Mouse (Mus musculus): ENCODE results near the gene Atg5. TPM values are rescaled to one million over a fixed set of nuclear protein-coding genes. Genes with fewer than 3 reads are reported as not detected.

Atg5 gene
- polyA plus RNA-seq, 1 experiment from 2014 or later, result 49.8 TPM

DNA sequence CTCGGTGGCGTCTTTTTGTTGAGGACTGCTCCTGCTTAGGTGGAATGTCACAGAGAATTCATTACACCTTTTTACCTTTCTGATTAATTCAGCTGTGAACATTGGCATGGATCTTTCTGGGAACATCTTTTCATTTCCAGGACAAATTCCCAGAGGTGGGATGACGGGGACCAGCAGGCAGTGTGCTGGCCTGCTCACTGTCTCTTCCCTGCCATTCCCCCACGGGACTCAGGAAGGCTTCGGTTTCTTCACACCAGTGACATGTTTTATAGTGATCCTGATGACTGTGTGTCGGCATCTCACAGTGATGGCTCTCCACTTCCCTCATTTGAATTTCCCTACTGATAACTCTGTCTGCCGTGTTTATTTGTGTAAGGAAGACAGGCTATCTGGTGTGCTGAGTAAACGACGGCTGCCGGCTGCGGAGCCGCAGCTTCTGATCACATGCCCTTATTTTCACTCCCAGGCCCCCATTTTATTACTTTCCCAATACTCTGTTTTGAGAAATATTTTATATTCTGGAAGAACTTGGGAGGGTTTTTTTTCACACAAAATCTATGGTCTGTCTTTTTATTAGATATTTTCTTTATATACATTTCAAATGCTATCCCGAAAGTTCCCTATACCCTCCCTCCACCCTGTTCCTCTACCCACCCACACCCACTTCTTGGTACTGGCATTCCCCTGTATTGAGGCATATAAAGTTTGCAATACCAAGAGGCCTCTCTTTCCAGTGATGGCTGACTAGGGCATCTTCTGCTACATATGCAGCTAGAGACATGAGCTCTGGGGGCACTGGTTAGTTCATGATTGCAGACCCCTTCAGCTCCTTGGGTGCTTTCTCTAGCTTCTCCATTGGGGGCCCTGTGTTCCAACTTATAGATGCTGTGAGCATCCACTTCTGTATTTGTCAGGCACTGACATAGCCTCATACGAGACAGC is 80.6 kb downstream of the Atg5 start:
- H3K9ac ChIP-seq (replicated peaks; ENCODE audit: low read depth, low read length), result no peak overlapping the region
- H3K4me1 ChIP-seq (ENCODE audit: control insufficient read depth, insufficient read depth, low read length), result no peaks in the 10 kb centered on the region
- no peaks in the 10 kb centered on the region for H3K27me3 ChIP-seq (ENCODE audit: control insufficient read depth, insufficient read depth, low read length)

DNA sequence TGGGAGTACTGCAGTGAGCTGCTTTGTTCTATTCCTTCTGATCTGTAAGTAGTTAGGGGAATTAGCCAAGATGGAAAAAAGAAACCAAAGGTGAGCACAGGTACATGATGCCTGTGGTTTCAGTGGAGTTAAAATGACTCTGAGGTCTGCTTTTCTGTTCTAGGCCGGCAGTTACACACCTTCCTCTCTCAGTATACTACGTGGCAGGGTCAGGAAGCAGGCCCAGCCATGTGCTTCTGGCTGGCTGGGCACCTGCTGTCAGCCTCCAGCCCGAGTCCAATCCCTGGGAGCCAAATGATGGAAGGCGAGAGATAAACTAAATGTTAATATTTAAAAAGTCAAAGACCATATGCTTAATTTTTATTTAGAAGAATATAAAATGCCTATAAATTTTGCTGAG is 85.3 kb downstream of the Atg5 start:
- H3K4me3 ChIP-seq (ENCODE audit: low read depth, low read length), result no peak overlapping the region
- H3K9ac ChIP-seq (replicated peaks; ENCODE audit: low read depth, low read length), result no peak overlapping the region
- no peaks in the 10 kb centered on the region for H3K9me3 ChIP-seq (ENCODE audit: control insufficient read depth, low read depth, low read length)
- H3K4me2 ChIP-seq (replicated peaks; ENCODE audit: low read depth, low read length), result no peak overlapping the region
- no peaks in the 10 kb centered on the region for H3K27me3 ChIP-seq (ENCODE audit: control insufficient read depth, insufficient read depth, low read length)
- ATAC-seq (ENCODE audit: insufficient number of reproducible peaks, insufficient read depth, low FRiP score, low read depth), result no peak
- 55% methylated on average over 4 of the region's 4 CpGs for WGBS
- no peak overlapping the region for H3K27ac ChIP-seq (ENCODE audit: low read length)
- H3K4me1 ChIP-seq (ENCODE audit: control insufficient read depth, insufficient read depth, low read length), result no peaks in the 10 kb centered on the region
- no peaks in the 10 kb centered on the region for H3K36me3 ChIP-seq (ENCODE audit: control insufficient read depth, insufficient read depth, low read length)

More for the DNA sequence above, 80.6 kb downstream of the Atg5 start:
- Histone ChIP-seq H3K9me3 (ENCODE audit: control insufficient read depth, low read depth, low read length) (no peaks in the 10 kb centered on the region), H3K36me3 (ENCODE audit: control insufficient read depth, insufficient read depth, low read length) (no peaks in the 10 kb centered on the region), H3K4me3 (ENCODE audit: low read depth, low read length) (no peak overlapping the region), H3K4me2 (replicated peaks; ENCODE audit: low read depth, low read length) (no peak overlapping the region), H3K27ac (ENCODE audit: low read length) (no peak overlapping the region)
- no peak for ATAC-seq (ENCODE audit: insufficient number of reproducible peaks, insufficient read depth, low FRiP score, low read depth)
- 56% methylated on average over 14 of the region's 14 CpGs for WGBS

DNA sequence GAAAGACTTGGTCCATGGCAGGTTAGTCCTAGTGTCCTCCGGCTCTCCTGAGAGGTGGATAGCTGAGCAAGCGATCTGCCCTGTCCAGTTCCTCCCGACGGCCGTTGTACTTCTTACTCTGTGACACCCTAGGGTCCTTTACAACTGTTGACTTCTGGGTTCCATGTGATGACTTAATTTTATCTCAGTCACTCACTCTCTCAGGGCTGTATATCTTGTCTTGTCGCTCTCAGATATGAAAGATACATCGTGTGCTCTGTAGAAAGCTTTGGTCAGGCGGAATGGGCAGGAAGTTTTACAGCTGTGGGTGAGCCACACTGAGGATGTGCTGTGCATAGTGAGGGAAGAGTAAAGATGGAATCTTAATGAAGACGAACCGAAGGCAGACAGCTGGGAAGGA is 86.2 kb downstream of the Atg5 start:
- ATAC-seq (ENCODE audit: insufficient number of reproducible peaks, insufficient read depth, low FRiP score, low read depth), result no peak
- no peak overlapping the region for H3K4me2 ChIP-seq (replicated peaks; ENCODE audit: low read depth, low read length)
- H3K4me3 ChIP-seq (ENCODE audit: low read depth, low read length), result no peak overlapping the region
- no peaks in the 10 kb centered on the region for H3K9me3 ChIP-seq (ENCODE audit: control insufficient read depth, low read depth, low read length)
- no peaks in the 10 kb centered on the region for H3K36me3 ChIP-seq (ENCODE audit: control insufficient read depth, insufficient read depth, low read length)
- H3K9ac ChIP-seq (replicated peaks; ENCODE audit: low read depth, low read length), result no peak overlapping the region
- H3K27me3 ChIP-seq (ENCODE audit: control insufficient read depth, insufficient read depth, low read length), result no peaks in the 10 kb centered on the region
- no peaks in the 10 kb centered on the region for H3K4me1 ChIP-seq (ENCODE audit: control insufficient read depth, insufficient read depth, low read length)
- H3K27ac ChIP-seq (ENCODE audit: low read length), result no peak overlapping the region
- 68% methylated on average over 10 of the region's 10 CpGs for WGBS

- Histone ChIP-seq H3K4me2 (replicated peaks; ENCODE audit: low read depth, low read length) (no peak overlapping the region), H3K4me3 (ENCODE audit: low read depth, low read length) (no peak overlapping the region), H3K9ac (replicated peaks; ENCODE audit: low read depth, low read length) (no peak overlapping the region), H3K9me3 (ENCODE audit: control insufficient read depth, low read depth, low read length) (no peaks in the 10 kb centered on the region), H3K36me3 (ENCODE audit: control insufficient read depth, insufficient read depth, low read length) (no peaks in the 10 kb centered on the region), H3K27me3 (ENCODE audit: control insufficient read depth, insufficient read depth, low read length) (no peaks in the 10 kb centered on the region), H3K4me1 (ENCODE audit: control insufficient read depth, insufficient read depth, low read length) (no peaks in the 10 kb centered on the region), H3K27ac (ENCODE audit: low read length) (no peak overlapping the region)
- ATAC-seq (ENCODE audit: insufficient number of reproducible peaks, insufficient read depth, low FRiP score, low read depth), result no peak
- WGBS, result 78% methylated on average over 7 of the region's 7 CpGs
Measured at GRCm38 (mm10) chr10:44355216-44355615, 87.1 kb downstream of the Atg5 start.

DNA sequence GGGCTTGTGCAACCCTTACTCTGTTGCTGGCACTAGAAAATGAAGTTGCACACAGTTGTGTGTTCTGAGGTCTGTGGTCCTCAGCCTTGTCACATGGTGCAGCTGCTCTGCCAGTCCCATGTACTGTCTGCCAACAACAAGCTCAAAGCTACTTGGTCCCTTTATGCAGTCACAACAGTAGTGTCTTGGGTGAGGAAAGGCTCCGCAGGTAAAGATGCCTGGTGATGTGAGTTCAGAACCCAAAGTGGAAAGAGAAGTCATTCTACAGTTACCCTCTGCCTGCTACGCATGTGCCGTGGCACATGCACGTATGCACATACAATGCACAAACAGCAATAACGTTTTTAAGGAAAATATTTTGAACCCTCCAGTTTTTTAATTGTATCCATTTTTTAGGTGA is 88.5 kb downstream of the Atg5 start:
- no peak for ATAC-seq (ENCODE audit: insufficient number of reproducible peaks, insufficient read depth, low FRiP score, low read depth)
- H3K27me3 ChIP-seq (ENCODE audit: control insufficient read depth, insufficient read depth, low read length), result no peaks in the 10 kb centered on the region
- no peak overlapping the region for H3K4me3 ChIP-seq (ENCODE audit: low read depth, low read length)

GRCm38 (mm10) chr10:44357316-44357715 is 89.2 kb downstream of the Atg5 start:
- Histone ChIP-seq H3K27ac (ENCODE audit: low read length) (no peak overlapping the region), H3K4me3 (ENCODE audit: low read depth, low read length) (no peak overlapping the region), H3K9me3 (ENCODE audit: control insufficient read depth, low read depth, low read length) (no peaks in the 10 kb centered on the region), H3K4me1 (ENCODE audit: control insufficient read depth, insufficient read depth, low read length) (no peaks in the 10 kb centered on the region), H3K9ac (replicated peaks; ENCODE audit: low read depth, low read length) (no peak overlapping the region), H3K4me2 (replicated peaks; ENCODE audit: low read depth, low read length) (no peak overlapping the region), H3K36me3 (ENCODE audit: control insufficient read depth, insufficient read depth, low read length) (no peaks in the 10 kb centered on the region), H3K27me3 (ENCODE audit: control insufficient read depth, insufficient read depth, low read length) (no peaks in the 10 kb centered on the region)
- WGBS, result 11% methylated on average over 13 of the region's 13 CpGs
- no peak for ATAC-seq (ENCODE audit: insufficient number of reproducible peaks, insufficient read depth, low FRiP score, low read depth)

More for the DNA sequence above, 88.5 kb downstream of the Atg5 start:
- no peak overlapping the region for H3K9ac ChIP-seq (replicated peaks; ENCODE audit: low read depth, low read length)
- H3K4me1 ChIP-seq (ENCODE audit: control insufficient read depth, insufficient read depth, low read length), result no peaks in the 10 kb centered on the region
- no peaks in the 10 kb centered on the region for H3K36me3 ChIP-seq (ENCODE audit: control insufficient read depth, insufficient read depth, low read length)
- H3K27ac ChIP-seq (ENCODE audit: low read length), result no peak overlapping the region
- no peaks in the 10 kb centered on the region for H3K9me3 ChIP-seq (ENCODE audit: control insufficient read depth, low read depth, low read length)
- no peak overlapping the region for H3K4me2 ChIP-seq (replicated peaks; ENCODE audit: low read depth, low read length)
- 82% methylated on average over 5 of the region's 5 CpGs for WGBS

DNA sequence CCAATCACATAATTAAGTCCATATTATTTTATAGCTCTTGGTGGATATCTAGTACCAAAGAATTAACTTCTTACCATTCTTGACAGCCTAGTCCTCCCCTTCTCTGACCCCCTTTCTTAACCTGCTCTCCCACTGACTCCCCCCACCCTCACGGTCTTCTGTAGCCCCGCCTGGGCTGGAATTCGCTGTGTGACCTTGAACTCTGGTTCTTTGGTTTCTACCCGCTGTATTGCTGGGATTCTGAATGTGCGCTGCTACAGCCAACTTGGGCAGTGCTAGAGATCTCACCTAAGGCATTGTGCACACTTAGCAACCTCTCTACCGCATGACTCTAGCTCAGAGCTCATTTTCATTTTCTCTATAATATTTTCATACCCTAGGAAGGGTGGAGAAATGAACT is 90.7 kb downstream of the Atg5 start:
- Histone ChIP-seq H3K4me1 (ENCODE audit: control insufficient read depth, insufficient read depth, low read length) (no peaks in the 10 kb centered on the region), H3K27ac (ENCODE audit: low read length) (no peak overlapping the region), H3K4me2 (replicated peaks; ENCODE audit: low read depth, low read length) (no peak overlapping the region), H3K4me3 (ENCODE audit: low read depth, low read length) (no peak overlapping the region), H3K36me3 (ENCODE audit: control insufficient read depth, insufficient read depth, low read length) (no peaks in the 10 kb centered on the region), H3K9me3 (ENCODE audit: control insufficient read depth, low read depth, low read length) (no peaks in the 10 kb centered on the region), H3K9ac (replicated peaks; ENCODE audit: low read depth, low read length) (no peak overlapping the region), H3K27me3 (ENCODE audit: control insufficient read depth, insufficient read depth, low read length) (no peaks in the 10 kb centered on the region)
- WGBS, result 68% methylated on average over 6 of the region's 6 CpGs
- no peak for ATAC-seq (ENCODE audit: insufficient number of reproducible peaks, insufficient read depth, low FRiP score, low read depth)

GRCm38 (mm10) chr10:44360632-44361031 is 92.5 kb downstream of the Atg5 start:
- no peak overlapping the region for H3K27ac ChIP-seq (ENCODE audit: low read length)
- H3K27me3 ChIP-seq (ENCODE audit: control insufficient read depth, insufficient read depth, low read length), result no peaks in the 10 kb centered on the region
- no peak overlapping the region for H3K4me3 ChIP-seq (ENCODE audit: low read depth, low read length)
- no peaks in the 10 kb centered on the region for H3K9me3 ChIP-seq (ENCODE audit: control insufficient read depth, low read depth, low read length)
- H3K9ac ChIP-seq (replicated peaks; ENCODE audit: low read depth, low read length), result no peak overlapping the region
- no peak for ATAC-seq (ENCODE audit: insufficient number of reproducible peaks, insufficient read depth, low FRiP score, low read depth)
- H3K4me2 ChIP-seq (replicated peaks; ENCODE audit: low read depth, low read length), result no peak overlapping the region
- WGBS, result 75% methylated on average over 11 of the region's 11 CpGs
- no peaks in the 10 kb centered on the region for H3K36me3 ChIP-seq (ENCODE audit: control insufficient read depth, insufficient read depth, low read length)
- no peaks in the 10 kb centered on the region for H3K4me1 ChIP-seq (ENCODE audit: control insufficient read depth, insufficient read depth, low read length)

- 81% methylated on average over 5 of the region's 5 CpGs for WGBS
- H3K9ac ChIP-seq (replicated peaks; ENCODE audit: low read depth, low read length), result no peak overlapping the region
- ATAC-seq (ENCODE audit: insufficient number of reproducible peaks, insufficient read depth, low FRiP score, low read depth), result no peak
Measured at GRCm38 (mm10) chr10:44362435-44362834, 94.3 kb downstream of the Atg5 start.

More at GRCm38 (mm10) chr10:44362435-44362834, 94.3 kb downstream of the Atg5 start:
- Histone ChIP-seq H3K27me3 (ENCODE audit: control insufficient read depth, insufficient read depth, low read length) (no peaks in the 10 kb centered on the region), H3K36me3 (ENCODE audit: control insufficient read depth, insufficient read depth, low read length) (no peaks in the 10 kb centered on the region), H3K9me3 (ENCODE audit: control insufficient read depth, low read depth, low read length) (no peaks in the 10 kb centered on the region), H3K4me2 (replicated peaks; ENCODE audit: low read depth, low read length) (no peak overlapping the region), H3K4me3 (ENCODE audit: low read depth, low read length) (no peak overlapping the region), H3K4me1 (ENCODE audit: control insufficient read depth, insufficient read depth, low read length) (no peaks in the 10 kb centered on the region), H3K27ac (ENCODE audit: low read length) (no peak overlapping the region)

All from stomach, embryonic 14.5 days (tissue).